Mouse (Mus musculus) cerebellum, postnatal 4 days (tissue): ENCODE measurements around the gene Sephs2.

Experiments
- DNase-seq, 2 experiments: peaks; one replicate each; pipeline ENCODE4 v3.0.0; 2022; ENCODE audit warnings: low spot score in 2 of 2, mixed read lengths in 1 of 2

Sephs2 gene

DNA sequence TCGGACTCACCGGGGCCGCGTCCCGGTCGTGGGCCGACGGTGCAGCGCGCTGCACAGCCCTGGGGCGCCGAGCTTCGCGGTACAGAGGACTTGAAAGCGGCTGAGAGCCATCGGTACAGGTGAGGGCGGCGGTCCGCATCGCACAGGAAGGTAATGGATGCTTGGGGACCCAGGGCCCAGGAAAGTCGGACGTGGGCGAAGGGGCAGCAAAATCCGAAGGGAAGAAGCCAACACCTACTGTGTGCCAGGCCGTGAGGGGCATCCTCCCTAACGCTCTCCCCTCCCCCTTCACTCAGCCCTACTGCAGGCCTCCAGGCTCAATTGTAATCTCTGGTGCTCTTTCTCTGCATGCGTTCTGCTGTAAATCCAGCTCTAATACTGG lies 40.5 kb downstream of the Sephs2 start:
- DNase-seq: no peak

DNA sequence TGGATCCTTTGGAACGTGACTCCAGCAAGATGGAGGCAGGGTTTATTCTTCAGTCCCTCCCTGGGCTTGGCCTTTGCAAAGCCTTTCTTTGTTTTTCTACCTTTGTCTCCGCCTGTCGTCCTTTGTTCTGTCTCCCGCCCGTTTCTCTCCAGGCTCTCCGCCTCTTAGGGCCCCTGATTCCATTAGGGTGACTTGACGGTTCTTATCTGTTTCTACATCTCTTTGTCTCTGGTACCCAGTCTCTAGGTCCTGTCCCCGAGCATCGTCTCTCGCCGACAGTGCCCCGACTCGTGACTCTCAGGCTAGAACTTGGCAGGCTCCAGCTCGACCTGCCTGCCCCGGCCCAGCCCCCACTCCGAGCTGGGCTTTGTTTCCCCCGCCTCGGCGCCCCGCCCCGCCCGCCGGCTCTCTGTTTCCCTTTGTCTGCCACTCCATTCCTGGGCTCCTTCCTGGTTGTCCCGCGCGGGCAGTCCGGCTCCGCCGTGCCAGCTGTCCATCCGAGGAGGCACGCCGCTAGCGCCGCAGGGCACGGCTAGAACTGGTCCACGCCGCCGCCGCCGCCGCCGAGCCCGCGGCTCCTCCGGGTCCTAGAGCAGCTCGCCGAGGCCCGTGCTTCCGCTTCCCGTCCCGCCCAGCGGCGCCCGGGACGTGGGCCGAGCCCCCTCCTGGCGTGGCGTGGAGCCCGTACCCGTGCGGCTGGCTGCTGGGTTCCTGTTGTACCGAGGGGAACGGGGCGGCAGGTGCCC lies 41.1 kb downstream of the Sephs2 start, which contains the start of the genes Zfp553 and Sept1:
Gene Zfp553, plus strand, starts transcription at position 440 of the 746 bp plus-strand sequence.
Gene Sept1, minus strand, starts transcription at position 509 of the 746 bp plus-strand sequence.
- DNase-seq: peak; percentile 71 to 87

DNA sequence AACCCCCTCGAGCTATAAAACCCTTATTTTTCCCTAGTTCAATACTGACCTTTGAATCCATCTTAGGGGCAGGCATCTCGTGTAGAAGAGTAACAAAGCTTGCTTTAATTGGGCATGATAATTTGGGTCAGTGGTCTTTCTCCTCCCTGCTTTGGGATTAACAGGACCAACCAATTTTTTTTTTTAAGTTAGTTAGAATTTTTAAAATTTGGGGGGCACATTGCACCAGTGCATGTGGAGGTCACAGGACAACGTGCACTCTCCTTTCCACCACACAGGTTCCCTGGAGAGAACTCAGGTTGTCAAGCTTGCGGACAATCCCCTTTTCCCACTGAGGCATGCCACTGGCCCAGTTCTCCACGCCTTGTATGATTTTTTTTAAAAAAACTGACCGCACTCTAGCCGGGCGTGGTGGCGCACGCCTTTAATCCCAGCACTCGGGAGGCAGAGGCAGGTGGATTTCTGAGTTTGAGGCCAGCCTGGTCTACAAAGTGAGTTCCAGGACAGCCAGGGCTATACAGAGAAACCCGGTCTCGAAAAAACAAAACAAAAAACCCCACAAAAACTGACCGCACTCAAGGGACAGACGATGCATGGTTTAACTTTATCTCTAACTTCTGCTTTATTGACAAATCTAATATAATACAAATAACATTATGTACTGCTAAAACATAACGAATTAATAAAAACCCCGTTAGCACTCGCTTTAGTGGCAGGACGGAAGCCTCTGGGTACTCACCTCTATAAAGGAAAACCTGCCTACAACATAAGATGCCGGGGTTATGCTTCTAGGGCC lies 41.8 kb downstream of the Sephs2 start:
- no peak for DNase-seq

DNA sequence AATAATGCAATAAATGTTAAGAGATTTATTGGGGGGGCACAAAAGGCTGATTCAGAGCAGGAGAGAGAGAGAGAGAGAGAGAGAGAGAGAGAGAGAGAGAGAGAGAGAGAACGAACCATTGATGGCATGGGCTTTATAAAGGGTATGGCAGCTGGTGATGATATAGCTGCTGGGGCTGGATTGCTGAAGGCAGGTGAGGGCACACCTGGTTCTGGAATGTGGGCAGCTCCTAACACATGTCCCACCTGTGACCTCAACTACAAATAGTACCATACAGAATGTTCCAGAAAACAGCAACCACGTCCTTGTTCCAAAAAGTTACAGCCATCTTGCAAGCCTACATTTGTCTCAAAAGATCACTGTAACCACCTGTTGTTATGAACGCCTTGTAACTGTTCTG lies 42.5 kb downstream of the Sephs2 start:
- DNase-seq: no peak

DNA sequence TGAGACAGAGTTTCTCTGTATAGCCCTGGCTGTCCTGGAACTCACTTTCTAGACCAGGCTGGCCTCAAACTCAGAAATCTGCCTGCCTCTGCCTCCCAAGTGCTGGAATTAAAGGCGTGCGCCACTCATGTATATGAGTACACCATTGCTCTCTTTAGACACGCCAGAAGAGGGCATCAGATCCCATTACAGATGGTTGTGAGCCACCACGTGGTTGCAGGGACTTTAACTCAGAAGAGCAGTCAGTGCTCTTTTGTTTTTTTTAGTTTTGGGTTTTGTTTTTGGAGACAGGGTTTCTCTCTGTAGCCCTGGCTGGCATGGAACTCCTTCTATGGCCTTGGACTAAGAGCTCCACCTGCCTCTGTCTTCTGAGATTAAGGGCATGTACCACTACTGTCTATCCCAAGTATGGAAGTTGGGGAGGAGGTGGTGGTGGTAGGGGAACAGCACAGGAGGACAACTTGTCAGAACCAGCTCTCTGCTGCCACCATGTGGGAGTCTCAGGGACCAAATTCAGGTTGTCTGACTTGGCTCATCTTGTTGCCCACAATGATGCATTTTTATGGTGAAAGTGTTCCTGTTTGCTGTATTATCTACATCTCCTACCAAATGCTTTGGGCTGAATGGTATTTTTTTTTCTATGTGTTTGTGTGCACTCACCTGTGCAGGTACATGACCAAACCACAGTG lies 45.1 kb downstream of the Sephs2 start:
- peak; percentile 67 to 82 for DNase-seq

DNA sequence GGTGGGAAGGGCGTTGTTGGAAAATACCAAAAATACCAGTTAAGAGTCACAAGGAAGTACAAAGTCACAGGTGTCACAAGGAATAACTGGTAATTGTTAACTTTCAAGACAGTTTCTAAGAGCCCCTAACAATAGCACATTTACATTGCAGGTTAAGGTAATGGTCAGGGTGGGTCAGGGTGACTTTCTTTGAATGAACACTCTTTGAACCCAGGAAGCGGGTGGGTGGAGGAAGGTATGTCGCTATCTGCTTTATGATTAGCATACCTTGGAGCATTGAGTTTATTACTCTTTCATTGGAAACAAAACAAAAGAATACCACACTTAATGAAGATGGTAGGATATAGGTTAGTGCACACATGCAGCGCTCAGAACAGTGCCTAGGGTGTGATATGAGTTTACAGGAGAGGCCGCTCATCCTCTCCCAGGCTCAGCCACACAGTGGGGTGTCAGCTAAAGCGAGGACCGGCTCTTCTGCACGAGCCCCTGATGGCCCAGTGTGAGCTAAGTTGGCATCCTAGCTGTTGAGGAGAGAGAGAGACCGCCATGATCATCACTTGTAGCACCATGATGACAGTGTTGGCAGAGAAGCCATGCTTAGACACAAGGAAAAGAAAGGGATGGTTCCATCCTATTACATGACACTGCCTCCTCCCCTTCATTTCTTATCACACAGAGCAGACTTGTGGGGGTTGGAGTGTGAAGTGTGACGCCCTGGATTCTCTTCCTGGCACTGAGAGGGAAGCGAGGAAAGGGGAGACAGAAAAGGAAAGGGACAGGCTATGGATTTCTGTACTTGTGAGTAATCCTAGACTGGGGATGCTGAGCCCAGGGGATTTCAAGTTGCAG lies 48.5 kb downstream of the Sephs2 start:
- DNase-seq: no peak

DNA sequence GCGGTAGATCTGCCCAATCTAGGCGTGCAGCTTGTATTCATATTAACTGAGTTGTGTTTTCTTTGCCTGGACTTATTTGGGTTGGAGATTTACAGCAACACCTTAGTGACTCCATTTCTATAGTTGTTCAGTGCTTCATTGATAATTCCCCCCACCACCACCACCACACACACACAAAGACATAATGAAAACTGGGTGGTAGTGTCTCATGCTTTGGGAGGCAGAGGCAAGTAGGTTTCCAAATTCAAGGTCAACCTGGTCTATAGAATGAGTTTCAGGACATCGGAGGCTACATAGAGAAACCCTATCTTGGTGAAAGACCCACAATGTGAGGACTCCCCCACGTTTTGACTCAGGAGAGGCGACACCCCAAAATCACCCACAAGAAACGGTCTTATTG lies 49.2 kb downstream of the Sephs2 start:
- DNase-seq: no peak

DNA sequence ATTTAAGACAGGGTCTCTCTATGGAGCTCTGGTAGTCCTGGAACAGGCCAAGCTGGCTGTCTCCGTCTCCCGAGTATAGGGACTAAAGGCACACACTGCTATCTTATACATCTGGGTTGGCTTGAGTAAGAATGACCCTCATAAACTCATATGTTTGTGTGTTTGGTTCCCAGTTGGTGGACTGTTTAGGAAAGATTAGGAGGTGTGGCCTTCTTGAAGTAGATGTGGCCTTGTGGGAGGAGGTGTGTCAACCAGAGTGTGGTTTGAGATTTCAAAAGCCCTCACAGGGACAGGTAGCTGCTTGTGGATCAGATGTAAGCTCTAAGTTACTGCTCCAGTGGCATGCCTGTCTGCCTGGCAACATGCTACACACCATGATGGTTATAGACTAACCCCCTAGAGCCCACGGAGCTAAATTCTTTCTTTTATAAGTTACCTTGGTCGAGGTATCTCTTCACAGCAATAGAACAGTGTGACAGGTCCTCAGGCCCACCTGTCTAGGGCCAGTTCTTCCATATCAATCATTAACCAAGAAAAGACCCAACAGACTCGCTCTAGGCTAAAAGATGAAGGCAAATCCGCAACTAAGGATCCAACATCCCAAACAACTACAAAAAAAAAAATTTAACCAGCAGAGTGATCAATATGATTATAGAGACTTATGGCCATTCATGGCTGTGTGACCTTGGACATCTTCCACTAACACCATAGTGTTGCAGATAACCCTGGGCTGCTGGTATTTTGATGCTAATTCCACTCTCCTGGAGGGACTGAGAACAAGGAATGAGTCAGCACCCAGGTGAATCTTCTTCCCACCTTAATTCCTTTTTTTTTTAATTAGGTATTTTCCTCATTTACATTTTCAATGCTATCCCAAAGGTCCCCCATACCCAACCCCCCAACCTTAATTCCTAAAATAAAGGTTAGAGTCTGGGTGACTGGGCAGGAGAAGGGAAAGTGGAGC lies 50.1 kb downstream of the Sephs2 start:
- DNase-seq: no peak

DNA sequence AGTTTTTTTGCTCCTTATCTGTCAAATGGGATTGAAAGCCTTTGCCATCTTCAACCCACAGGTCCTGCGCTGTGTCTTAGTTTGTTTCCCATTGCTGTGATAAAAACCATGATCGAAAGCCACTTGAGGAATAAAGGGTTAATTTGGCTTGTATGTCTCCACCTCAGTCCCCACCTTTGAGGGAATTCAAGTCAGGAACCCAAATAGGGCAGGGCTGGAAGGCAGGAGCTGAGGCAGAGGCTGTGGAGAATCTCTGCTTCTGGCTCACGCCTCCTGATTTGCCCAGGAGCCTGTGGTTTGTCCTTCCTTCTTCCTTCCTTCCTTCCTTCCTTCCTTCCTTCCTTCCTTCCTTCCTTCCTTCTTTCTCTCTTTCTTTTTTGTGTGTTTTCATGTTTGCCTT lies 50.7 kb downstream of the Sephs2 start:
- no peak for DNase-seq
